Mouse (Mus musculus): ENCODE results near the gene Nxf2.
"Not testable (repeated sequence)": the region's sequence is repeated elsewhere in the genome, so short reads cannot be mapped to it uniquely, and the experiment has no call there.

DNA sequence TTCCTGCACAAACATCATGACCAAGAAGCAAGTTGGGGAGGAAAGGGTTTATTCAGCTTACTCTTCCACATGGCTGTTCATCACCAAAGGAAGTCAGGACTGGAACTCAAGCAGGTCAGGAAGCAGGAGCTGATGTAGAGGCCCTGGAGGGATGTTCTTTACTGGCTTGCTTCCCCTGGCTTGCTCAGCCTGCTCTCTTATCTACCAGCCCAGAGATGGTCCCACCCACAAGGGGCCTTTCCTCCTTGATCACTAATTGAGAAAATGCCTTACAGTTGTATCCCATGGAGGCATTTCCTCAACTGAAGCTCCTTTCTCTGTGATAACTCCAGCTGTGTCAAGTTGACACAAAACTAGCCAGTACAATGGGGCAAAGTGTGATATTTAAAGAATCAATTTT is 49.2 kb downstream of the Nxf2 start:
- TF ChIP-seq ZC3H11A (IDR thresholded peaks at IDR 0.05; ENCODE audit: low read depth, low read length); POLR2A (IDR thresholded peaks at IDR 0.05; ENCODE audit: low read depth, low read length); RAD21 (IDR thresholded peaks at IDR 0.05; ENCODE audit: low read depth, low read length); RCOR1 (conservative IDR thresholded peaks at IDR 0.05; ENCODE audit: low read depth, low read length); E2F4 (IDR thresholded peaks at IDR 0.05; ENCODE audit: insufficient replicate concordance, low read depth, low read length); KAT2A (IDR thresholded peaks at IDR 0.05; ENCODE audit: insufficient replicate concordance, low read length); CTCF (conservative IDR thresholded peaks at IDR 0.05 in 1 of 2, IDR thresholded peaks at IDR 0.05 in 1 of 2; ENCODE audit: low read depth in 2 of 2, low read length in 2 of 2); HCFC1 (IDR thresholded peaks at IDR 0.05; ENCODE audit: low read depth, low read length); ZNF384 (IDR thresholded peaks at IDR 0.05; ENCODE audit: low read depth, low read length); JUND (conservative IDR thresholded peaks at IDR 0.05; ENCODE audit: low read depth, low read length); EP300 (IDR thresholded peaks at IDR 0.05; ENCODE audit: low read length); ETS1 (conservative IDR thresholded peaks at IDR 0.05; ENCODE audit: low read depth, low read length): not testable (repeated sequence)
